Mouse (Mus musculus) neutrophil, adult 83 days (primary cell): ENCODE measurements around the gene 5031439G07Rik. TPM values are rescaled to one million over a fixed set of nuclear protein-coding genes. Genes with fewer than 3 reads are reported as not detected.

Source experiments
- total RNA-seq, 2 experiments: library from RNA; stranded (reverse); gene quantifications; one replicate each; pipeline ENCODE4 v1.2.4; 2023

The 5031439G07Rik gene
- total RNA-seq, result 10 to 100 TPM; 62.6 to 83.3 TPM

GRCm38 (mm10) chr15:84987874-84988825, at the start of gene 5031439G07Rik:
5031439G07Rik (minus strand) TSS chr15:84988551.

GRCm38 (mm10) chr15:85028648-85029047, 40.3 kb upstream of the 5031439G07Rik start, which contains the start of gene Fam118a:
Fam118a (plus strand) TSS chr15:85028948.

GRCm38 (mm10) chr15:85016951-85017664, 28.8 kb upstream of the 5031439G07Rik start, which contains the start of gene Upk3a:
Upk3a (plus strand) TSS chr15:85017141.

GRCm38 (mm10) chr15:84922884-84923507, 65.4 kb downstream of the 5031439G07Rik start, which contains the start of gene Nup50:
Nup50 (plus strand) TSS chr15:84923411.

GRCm38 (mm10) chr15:84919938-84920337, 68.4 kb downstream of the 5031439G07Rik start, which contains the start of gene Gm29666:
Gm29666 (minus strand) TSS chr15:84920038.

Other genes starting within 250 kb of the 5031439G07Rik start
- 1 to 10 TPM; 1.2 to 1.6 TPM for gene Phf21b, start 132.5 kb downstream of the 5031439G07Rik start, total RNA-seq
- gene Gm29666, start 68.5 kb downstream of the 5031439G07Rik start, total RNA-seq, result under 1 TPM; 0.20 to 0.26 TPM
- gene Nup50, start 65.1 kb downstream of the 5031439G07Rik start, total RNA-seq, result 10 to 100 TPM; 38.7 to 43.4 TPM
- gene Upk3a, start 28.6 kb upstream of the 5031439G07Rik start, total RNA-seq, result not detected
- gene Fam118a, start 40.4 kb upstream of the 5031439G07Rik start, total RNA-seq, result 1 to 10 TPM; 6.0 to 6.3 TPM
- gene Smc1b, start 143.4 kb upstream of the 5031439G07Rik start, total RNA-seq, result not detected
- gene Ribc2, start 143.5 kb upstream of the 5031439G07Rik start, total RNA-seq, result not detected
- gene Fbln1, start 217.4 kb upstream of the 5031439G07Rik start, total RNA-seq, result 1 to 10 TPM; 2.8 to 3.1 TPM